Mouse (Mus musculus) embryo, embryonic 11 days (tissue): ENCODE results near the gene Tfap4.
"Not testable (repeated sequence)": the region's sequence is repeated elsewhere in the genome, so short reads cannot be mapped to it uniquely, and the experiment has no call there.

Experiments
- DNase-seq: peaks from one replicate; pipeline ENCODE4 v3.0.0-alpha.2; 2015

The Tfap4 gene

DNA sequence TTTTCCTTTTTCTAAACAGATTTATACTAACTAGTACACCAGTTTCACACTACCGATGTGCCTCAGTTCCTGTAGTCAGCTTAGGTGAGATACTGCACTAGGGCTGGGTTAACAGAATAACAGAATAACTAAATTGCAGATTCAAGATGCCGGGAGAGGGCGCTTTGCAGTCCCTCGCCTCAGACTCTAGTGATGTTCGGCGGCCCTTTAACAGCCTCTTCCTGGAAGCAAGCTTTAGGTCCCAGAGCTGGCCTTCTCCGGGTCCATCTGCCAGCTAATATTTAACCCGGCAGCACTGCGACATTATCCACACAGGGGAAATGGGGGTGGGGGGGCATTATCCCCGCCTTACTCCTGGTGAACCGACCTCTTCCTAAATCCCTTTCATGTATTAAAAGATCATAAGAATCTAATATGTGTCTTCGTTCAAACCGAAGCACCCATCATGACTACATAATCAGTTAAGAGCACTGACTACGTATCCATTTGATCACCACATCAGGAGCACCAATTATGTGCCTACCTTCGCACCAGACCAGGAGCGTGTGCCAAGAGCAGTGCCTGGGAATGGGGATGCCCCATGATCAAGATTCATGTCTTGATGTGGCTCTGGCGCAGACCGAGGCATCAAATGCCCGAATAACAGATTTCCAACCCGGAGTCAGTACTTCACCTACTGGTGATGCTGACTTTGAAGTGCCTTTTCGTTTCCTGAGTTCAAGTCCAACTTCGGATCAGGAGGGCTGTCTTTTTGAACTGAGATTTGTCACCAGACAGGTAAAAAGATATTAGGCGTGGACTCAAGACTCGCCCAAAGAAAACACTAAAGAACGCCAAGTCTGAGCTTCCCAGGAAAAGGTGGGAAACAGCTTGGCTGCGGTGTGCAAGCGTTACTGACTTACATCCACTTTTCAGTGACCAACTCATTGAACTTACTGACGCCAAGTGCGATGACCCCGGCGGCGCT is 33.5 kb upstream of the Tfap4 start:
- peak; percentile 84 for DNase-seq

DNA sequence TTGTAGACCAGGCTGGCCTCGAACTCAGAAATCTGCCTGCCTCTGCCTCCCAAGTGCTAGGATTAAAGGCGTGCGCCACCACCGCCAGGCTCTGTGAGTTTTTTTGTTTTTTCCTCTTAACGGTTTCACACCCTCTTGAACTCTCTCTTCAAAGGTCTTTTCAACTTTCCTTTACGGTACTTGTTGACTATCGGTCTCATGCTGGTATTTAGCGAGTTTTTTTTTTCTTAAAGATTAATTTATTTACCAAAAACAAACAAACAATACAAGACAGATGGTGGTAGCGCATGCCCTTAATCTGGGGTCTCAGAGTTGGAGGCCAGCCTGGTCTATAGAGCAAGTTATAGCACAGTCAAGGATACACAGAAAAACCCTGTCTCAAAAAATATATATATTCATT is 30.6 kb upstream of the Tfap4 start:
- DNase-seq: no peak

DNA sequence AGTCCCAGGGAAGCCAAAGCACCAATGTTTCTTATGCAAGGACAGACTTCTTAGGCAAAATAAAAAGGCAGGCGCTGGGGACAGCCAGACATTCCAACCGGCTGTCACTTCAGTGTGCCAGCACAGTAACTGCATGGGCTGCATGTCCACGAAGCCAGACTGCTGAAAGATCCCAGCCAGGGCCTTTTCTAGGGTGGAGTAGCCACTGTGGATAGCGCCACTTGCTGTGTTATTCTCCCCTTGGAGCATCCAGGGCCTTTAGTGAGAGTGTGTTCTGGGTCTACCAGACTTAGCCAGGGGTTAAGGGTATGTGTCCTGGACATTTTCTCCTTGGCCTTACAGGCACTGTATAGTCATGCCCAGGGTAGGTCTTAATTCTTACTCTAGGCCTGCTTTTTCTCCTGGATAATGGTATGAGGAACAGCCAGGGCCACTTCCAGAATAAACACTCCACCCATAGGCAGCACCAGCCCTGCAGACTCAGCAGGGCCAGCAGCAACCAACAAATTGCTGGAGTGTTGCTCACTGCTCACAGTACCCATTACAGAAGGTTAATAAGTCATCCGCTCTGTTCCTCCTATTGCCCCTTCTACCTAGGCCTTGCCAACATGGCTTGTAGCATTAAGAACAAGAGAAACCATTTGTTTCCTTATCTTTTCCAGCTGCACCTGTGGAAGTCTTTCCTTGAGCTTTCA is 28.0 kb upstream of the Tfap4 start:
- DNase-seq: no peak

DNA sequence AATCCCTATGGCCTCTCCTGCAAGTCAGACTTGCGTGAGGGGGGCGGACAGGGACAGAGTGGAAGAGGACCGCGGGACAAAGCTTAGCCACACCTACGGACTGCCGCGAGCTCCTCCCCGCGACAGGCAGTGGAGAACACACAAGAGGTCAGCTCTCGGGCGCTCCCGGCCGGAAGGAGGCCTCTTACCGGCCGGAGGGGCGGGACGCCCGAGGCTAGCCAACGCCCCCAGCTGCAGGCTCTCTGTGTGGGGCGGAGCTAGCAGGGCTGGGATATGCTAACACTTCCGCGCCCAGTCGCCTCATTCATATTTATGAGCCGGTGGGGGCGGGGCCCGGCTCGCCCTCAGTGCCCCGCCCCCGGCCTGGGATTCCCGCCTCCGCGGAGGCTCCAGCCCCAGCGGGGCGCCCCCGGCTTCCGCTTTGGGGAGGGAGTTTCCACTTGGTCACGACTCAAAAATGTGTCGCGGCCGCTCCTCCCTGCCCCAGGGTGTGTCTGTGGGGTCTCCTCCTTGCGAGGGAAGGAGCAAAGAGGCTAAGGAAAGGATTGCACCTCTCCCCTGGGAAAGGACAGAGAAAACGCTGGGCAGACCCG is 27.0 kb upstream of the Tfap4 start:
- peak; percentile 100 for DNase-seq

DNA sequence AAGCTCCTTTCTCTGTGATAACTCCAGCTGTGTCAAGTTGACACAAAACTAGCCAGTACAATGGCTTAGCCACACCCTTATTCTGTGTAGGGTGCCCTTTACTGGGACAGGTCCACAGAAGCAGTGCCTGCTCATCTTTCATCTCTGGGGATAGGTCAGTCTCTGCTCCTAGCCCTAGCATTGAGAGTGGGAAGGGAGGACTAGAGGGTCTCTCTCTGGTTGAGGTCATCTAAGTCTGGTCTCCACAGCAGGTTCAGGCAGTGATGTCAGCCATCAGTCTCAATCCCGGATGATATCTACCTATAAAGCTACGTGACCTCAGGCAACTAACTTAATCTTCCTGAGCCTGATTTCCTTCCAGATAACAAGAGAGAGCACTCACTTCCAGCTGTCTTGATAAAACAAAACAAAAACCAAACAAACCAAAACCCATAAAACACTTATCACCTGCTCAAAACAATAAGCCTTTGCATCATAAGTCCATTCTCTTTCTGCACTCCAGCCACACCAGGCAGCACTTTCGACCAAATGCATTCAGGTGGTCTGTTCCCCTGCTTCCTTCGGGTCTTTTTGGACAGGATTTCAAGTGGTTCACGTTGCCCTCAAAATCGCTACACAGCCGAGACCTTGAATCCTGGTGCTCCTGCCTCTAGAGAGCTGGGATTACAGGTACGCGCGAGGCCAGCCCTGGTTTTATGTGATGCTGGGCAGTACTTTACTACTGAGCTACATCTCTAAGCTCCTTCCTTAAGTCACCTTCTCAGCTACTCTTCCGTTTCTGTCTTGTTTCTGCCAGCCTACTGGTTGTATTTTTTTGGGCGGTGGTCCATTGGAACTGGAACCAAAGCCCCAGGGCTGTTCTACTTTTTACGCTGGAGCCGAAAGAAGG is 26.2 kb upstream of the Tfap4 start:
- DNase-seq: no peak

DNA sequence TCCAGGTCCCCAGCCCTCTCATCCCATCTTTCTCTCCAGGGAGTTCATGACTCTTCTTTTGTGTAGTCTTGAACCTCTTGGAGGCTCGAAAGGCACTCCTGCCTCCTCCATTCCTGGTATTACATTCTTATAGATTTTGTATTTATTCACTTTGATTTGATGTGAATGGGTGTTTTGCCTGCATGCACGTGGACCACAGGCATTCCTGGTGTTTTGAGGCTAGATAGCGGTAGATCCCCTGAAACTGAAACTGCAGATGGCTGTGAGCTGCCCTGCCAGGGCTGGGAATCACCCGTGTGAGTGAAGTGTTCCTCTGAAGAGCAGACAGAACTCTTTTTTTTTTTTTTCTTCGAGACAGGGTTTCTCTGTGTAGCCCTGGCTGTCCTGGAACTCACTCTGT is 24.8 kb upstream of the Tfap4 start:
- no peak for DNase-seq

DNA sequence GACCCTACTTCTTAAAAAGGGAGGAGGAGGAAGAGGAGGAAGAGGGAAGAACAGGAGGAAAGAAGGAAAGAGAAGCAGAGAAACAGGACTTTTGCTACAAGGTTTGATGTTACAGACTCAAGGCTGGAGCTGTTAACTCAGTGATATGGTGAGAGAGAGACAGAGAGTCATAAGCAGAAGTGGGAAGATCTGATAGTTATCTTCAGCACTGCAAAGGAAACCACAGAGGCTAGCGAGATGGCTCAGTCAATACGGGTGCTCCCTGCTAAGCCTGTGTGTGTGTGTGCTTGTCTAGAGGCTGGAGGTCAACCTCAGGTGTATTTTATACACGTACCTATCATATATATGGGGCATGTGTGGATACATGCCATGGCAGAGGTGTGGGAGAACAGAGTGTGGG is 24.2 kb upstream of the Tfap4 start:
- DNase-seq: no peak

DNA sequence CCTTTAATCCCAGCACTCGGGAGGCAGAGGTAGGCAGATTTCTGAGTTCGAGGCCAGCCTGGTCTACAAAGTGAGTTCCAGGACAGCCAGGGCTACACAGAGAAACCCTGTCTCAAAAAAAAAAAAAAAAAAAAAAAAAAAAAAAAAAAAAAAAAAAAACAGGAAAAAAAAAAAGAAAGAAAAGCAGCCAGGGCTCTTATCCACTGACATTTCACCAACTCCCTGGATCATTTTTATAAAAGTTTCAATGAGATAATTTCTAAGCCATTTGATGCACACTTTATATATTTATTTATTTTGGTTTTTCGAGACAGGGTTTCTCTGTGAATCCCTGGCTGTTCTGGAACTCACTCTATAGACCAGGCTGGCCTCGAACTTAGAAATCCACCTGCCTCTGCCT is 21.5 kb upstream of the Tfap4 start:
- not testable (repeated sequence) for DNase-seq

DNA sequence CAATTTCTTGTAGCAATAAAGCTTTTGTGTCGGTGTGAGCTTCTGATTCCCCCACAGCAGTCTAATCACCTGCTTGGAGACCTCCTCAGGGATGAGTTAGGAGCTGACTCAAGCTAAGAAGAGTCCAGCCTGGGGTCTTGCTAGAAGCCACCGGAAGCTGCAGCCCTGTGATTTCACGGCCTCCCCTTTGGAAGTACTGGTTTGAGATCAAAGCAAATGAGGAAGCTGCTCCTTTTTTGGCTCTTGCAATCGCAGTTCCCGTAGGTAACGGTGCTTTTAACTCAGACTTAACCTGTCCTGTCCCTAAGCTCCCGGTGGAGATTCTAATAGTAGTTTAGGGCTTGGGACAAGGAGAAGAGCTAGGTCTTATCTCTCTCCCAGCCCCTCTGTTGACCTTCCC is 19.0 kb upstream of the Tfap4 start:
- DNase-seq: no peak

DNA sequence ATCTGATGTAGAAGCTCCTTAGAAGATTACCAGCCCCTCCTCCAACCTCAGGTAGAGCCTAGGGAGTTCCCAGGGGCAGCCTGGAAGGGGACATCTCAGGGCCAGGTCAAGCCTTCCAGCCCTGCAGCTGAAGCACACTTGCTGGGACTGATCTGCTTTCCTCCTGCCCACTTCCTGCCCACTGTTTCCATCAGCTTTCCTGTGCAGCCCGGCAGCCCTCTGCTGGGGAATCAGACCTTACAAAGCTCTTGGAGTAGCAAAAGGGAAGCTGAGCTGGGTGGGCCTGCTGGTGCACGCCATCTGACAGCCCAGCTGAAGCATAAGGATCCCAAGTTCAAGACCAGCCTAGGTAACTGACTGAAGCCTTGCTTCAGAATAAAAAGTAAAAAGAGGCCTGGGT is 17.2 kb upstream of the Tfap4 start:
- DNase-seq: no peak

DNA sequence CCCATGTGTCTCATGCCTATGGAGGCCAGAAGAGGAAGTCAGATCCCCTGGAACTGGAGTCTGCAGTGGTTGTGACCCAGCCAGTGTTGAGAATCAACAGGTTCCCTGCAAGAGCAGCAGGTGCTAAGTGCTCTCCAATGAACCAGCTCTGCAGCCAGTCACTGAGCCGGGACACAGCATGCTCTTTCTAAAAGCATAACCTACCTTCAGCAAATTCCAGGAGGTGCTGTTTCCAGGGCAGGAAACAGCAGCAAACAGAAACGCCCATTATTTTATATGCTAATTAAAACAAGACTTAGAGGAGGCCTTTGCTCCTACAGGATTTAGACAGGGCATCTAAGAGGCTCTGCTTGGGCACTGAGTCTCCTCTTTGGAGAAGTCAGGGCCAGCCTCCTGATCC is 16.4 kb upstream of the Tfap4 start:
- DNase-seq: no peak

DNA sequence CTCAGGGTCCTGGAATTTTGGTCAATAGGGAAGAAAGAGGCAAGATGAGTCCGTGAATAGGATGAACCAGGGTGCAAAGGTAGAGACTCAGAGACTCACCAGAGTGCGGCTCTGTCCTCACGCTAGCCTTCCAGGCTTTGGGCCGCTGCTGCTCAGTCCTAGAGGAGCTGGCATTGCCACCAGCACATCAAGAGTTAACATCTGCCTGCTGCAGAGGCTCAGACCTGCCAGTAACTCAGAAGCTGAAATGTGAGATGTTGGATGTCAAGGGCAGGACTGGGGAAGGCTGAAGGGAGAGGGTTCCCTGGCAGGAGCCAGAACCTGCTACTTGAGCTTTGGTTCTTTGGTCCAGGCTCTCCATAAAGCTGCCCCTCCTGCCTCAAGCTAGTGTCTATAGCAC is 11.1 kb upstream of the Tfap4 start:
- DNase-seq: peak; percentile 43

DNA sequence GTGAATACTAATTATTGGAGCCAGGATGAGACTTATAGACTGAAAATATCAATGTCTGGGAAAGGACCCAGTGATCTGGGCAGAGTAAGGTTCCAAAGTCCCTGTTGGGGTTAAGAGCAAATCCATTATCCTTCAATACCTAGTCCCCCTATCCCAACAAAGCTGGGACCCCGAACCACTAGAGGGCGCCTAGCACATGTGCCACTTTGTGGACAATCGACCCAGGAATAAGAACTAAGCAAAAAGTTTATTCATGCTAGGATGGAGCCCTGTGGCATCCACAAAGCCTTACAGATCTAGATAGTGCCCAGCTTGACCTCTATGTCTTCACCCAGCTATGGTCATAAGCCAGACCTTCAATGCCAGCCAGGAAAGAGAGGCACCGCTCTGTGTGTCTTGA is 8.3 kb upstream of the Tfap4 start:
- DNase-seq: peak; percentile 94

DNA sequence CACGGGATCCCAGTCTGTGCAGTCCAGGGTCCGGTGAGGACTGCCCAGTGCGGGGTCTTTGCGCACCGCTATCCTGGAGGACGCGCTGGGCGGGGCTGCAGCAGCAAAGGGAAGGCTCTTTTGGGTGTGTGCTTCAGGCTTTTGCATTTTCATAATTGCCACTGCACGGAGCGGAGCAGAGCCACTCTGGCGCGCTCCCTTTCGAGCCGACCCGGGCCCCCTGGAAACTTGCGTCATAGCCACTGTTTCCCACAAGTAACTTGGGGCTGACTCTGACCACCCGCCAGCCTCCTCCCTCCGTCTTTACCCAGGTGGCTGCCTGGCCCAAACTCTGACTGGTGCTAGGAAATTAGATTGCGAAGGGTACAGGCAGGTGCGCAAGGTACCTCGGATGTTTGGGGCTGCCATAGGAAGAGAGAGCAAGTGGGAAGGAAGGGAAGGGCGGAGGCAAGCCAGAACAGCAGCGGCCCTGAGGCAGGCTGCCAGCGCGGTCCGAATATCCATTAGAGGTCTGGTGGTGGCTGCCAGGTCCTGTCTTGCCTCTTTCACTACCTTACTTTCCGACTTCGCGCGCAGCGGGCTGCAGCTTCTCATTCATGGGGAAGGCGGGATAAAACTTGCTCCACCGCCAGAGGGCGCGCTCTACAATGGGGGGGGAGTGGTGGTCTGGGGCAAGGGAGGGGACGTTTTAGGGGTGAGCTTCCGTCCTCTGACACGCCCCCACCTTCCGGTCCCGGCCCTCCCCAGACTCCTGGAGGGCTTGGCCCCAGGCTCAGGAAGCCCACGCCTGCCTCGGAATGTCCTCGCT is 695 bp upstream of the Tfap4 start:
- peak; percentile 75 for DNase-seq

DNA sequence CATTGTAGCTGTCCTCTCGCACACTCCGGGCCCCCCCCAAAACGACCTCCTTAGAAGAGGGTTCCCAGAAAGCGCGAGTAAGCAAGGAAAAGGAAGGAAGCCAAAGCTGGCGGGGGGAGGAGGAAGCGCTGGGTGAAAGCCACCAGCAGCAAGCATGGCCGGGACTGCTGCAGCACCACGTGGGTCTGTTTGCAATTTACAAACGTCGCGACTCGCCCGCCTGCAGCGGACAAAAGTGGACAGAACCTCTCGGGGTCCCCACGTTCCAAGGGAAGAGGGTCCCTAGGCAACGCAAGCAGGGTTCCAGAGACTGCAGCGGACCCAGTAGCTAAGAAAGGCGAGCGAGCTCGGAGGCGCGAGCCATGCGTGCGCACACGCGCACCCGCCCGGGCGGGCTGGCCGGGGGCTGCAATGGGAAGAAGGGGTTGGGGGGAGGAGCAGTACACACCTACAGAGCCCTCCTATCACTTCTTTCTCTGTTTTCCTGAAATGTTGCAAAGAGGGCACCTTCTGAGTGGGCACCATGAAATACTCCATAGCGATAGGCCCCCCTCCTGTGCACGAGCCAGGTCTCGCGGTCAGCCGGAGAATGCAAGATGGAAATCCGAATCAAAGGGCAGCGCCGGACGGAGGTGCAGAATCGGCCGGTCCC is 548 bp downstream of the Tfap4 start:
- DNase-seq: peak; percentile 80

DNA sequence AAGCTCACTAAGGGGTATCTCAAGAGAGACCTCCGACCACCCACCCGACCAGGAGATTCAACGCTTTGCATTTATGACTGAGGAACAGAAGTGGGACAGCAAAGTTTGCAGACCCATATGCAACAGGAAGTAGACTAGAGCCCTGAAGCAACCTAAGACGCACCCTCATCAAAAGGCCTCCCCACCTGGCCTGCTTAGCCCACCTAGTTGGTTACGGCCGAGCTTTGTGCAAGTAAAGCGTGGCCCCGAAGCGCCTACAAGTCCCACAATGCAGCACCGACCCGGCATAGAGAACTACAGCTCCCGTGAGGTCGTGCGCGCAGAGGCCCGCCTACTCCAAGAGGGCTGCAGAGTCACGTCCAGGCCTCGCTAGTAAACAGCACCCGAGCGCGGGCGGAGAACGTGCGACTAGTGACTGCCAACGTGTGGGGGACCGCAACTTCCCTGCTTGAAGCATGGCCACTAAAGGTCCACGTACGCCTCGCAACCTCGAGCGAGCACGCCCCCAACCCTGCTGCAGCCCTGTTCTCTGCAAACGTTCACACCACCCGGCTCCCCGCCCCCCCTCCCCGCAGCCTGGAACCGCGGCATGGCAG is 1.2 kb downstream of the Tfap4 start:
- peak; percentile 96 for DNase-seq

DNA sequence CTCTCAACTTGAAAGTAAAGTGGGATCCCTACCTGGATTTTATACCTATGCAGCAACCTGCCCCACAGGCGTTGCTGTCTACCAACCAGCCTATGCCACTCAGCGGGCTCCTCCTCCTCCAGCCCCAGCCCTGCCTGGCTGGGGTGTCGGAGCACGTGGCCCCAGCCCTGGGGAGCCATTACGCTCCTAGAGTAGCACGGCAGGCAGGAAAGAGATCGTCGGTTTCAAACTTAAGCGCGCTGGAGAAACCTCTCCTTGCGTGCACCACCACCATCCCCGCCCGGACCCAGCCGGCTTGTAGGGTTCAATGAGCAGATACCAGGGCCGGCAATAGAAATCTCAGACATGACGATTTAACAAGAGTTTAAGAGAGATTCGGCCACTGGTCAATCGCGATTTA is 1.7 kb downstream of the Tfap4 start:
- peak; percentile 74 for DNase-seq

DNA sequence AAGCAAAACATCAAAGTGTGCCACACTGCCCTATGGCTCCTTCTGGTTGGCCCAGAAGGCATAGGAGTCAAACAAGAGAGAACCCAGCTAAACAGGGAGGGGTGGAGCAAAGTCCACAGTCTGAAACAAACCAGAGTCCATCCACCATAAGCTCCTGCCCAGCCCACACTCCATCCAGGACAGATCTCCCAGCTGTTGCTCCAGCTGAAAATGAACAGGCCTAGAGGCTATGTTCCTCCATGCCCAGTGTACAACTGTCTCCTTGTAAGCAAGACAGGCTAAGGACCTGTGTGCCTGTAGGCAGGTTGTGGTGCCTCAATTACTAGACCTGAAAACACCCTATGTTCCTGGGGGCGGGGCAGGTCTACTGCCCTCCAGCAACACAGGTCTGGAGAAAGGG is 2.6 kb downstream of the Tfap4 start:
- DNase-seq: peak; percentile 10

DNA sequence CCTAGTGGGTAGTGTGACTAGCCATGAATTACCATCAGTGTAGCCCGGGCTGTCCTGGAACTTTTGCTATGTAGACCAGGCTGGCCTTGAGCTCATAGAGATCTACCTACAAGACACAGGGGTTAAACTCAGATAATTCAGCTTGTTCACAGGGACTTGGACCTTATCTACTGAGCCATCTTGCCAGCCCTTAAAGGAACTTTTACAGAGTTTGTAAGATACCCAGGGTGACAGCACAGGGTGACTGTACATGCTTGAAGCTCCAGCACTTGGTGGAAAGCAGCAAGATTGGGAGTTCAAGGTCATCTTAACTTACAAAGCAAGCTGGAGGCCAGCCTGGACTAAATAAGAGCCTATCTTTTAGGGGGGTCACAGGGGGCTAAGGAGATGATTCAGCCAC is 4.1 kb downstream of the Tfap4 start:
- DNase-seq: no peak

DNA sequence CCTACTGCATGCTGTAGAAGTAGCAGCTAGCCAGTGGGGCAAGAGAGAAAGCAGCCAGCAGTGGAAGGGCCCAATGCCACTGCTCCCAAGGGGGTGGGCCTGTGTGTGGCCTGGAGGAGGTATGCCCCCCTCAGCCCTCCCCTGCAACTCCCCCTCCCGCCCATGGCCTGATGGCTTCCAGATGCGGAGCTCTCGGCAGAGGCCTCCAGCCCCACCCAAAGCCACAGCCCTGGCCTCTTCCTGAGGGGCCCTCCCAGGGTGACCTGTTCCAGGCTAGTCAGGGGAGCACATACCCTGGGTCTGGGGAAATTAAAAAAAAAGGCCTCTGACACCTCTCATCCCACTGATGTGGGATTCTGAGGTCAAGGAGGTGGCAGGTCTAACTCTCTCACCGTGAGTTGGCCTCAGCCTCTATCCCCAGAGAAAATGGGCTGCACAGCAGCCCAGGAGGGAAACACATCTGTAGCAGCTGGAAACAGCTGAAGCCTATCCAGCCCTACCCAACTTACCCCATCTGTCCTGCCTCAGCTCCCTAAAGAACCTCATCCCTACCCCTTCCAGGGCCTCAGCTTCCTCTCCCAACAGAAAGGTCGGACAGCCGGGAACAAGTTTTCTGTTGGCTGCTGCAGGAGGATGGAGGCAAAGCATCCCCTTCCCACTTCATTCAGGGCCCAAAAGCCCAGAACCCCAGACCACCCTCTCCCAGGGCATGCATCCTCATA is 6.7 kb downstream of the Tfap4 start:
- peak; percentile 87 for DNase-seq
